Mouse (Mus musculus): ENCODE measurements at regions not wholly inside any gene's neighbourhood (a gene's known extent, or its start where the extent isn't known, plus 50 kb on each side); places are given as distances from the start of the nearest gene placed in this dataset.

DNA sequence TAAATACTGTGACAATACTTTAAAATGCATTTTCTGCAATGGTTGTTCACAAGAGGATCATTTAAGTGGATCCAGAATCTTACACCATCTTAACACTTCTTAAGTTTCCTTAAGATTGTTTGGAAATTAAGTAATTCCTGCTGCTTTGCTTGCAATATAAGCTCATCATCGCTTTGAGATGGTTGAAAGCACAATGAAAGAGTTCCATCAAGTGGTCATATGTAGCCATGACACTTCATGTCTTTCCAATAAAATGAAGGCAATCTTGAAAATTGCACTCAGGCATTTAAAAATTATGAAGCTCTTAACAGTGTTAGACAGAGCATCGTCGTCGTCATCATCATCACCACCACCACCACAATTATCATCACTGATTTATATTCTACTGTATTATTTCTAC lies 223.8 kb downstream of the Lipi start:
- Histone ChIP-seq H3K4me1 (replicated peaks) (peaks cover 7% of the 10 kb centered on the region), H3K4me3 (replicated peaks) (no peak overlapping the region), H3K4me2 (replicated peaks) (no peak overlapping the region), H3K9ac (replicated peaks) (no peak overlapping the region), H3K36me3 (no peaks in the 10 kb centered on the region), H3K27me3 (no peaks in the 10 kb centered on the region), H3K9me3 (no peaks in the 10 kb centered on the region), H3K27ac (no peak overlapping the region)
- ATAC-seq = no peak
- 81% methylated on average over 4 of the region's 4 CpGs for WGBS

DNA sequence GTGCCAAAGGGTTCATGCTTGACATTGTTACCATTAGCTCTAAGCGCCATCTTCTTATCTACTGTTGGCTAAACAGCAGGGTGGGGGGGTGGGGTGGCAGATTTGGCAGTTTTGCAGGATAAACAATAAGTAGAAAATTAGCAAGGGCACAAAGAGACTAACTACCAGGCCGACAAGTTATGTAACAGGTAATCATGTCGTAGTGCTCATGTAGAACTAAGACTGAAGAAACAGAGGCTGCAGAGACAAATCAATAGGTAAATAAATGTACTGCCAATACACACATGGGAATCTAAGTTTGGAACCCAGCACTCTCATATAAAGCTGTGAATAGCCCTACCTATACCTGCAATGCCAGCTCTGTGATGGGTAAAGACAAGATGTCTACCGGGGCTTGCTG lies 225.1 kb downstream of the Lipi start:
- Histone ChIP-seq H3K4me2 (replicated peaks) (no peak overlapping the region), H3K9me3 (no peaks in the 10 kb centered on the region), H3K4me1 (replicated peaks) (peaks cover 7% of the 10 kb centered on the region), H3K27ac (no peak overlapping the region), H3K9ac (replicated peaks) (no peak overlapping the region), H3K27me3 (no peaks in the 10 kb centered on the region), H3K36me3 (no peaks in the 10 kb centered on the region), H3K4me3 (replicated peaks) (no peak overlapping the region)
- 89% methylated on average over 4 of the region's 4 CpGs for WGBS
- no peak for ATAC-seq

DNA sequence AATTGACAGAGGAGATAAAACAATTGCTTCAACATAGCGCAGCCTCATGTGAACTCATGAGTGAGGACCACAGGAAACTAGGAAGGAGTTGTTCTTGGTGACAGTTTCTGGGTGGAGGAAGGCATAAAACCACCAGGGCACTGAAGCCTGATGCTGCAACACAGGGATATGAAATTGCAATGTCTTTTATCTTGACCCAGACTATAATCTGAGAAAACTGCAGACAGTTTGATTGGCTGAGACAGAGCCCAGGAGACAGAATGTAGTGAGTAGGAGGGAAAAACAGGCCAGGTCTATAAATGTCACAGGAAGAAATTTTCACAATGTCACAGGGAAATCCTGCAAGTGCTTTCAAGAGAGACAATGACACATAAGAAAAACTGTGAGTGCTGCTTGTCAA lies 232.5 kb downstream of the Lipi start:
- H3K27me3 ChIP-seq = no peaks in the 10 kb centered on the region
- H3K4me1 ChIP-seq (replicated peaks) = no peaks in the 10 kb centered on the region
- no peak overlapping the region for H3K27ac ChIP-seq
- no peak overlapping the region for H3K4me2 ChIP-seq (replicated peaks)
- H3K4me3 ChIP-seq (replicated peaks) = no peak overlapping the region
- H3K36me3 ChIP-seq = no peaks in the 10 kb centered on the region
- ATAC-seq = no peak
- H3K9me3 ChIP-seq = no peaks in the 10 kb centered on the region
- 94% methylated on average over 1 of the region's 1 CpGs for WGBS
- H3K9ac ChIP-seq (replicated peaks) = no peak overlapping the region

DNA sequence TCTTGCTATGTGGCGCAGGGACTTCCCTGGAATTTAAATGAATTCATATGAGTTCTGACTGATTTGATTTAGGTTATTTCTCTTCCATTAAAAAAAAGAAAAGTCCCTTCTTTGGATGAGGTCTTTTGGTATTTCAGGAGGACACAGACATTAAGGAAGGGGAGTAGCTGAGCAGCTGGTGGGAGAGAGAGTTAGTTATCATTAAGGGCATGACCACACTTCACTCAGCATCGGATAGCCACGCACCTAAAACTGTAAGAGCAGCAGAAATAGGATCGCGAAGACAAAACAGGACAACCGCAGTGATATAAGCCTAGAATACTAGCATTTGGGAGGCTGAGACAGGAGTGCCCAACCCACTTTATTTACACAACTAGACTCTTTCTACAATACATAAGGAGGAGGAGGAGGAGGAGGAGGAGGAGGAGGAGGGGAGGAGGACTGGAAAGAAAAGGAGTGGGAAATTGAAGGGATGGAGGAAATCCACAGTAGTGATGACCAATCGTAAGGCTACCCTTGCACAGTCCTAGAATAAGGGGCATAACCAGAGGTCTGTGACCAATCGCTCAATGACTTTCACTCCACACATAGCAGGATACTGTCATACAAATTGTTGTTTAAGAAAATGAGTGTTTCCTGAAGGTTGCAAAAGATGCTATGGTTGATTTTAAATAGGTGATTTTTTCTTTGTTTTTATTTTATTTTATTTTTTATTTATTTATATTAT lies 241.5 kb downstream of the Lipi start:
- no peaks in the 10 kb centered on the region for H3K4me1 ChIP-seq (replicated peaks)
- no peaks in the 10 kb centered on the region for H3K36me3 ChIP-seq
- H3K4me3 ChIP-seq (replicated peaks) = no peak overlapping the region
- H3K27me3 ChIP-seq = no peaks in the 10 kb centered on the region
- H3K4me2 ChIP-seq (replicated peaks) = no peak overlapping the region
- H3K9me3 ChIP-seq = no peaks in the 10 kb centered on the region
- no peak overlapping the region for H3K9ac ChIP-seq (replicated peaks)
- 0 out of 2 replicates have a peak, but pooled peaks have one; percentile 48 for ATAC-seq
- H3K27ac ChIP-seq = no peak overlapping the region
- 77% methylated on average over 8 of the region's 8 CpGs for WGBS

DNA sequence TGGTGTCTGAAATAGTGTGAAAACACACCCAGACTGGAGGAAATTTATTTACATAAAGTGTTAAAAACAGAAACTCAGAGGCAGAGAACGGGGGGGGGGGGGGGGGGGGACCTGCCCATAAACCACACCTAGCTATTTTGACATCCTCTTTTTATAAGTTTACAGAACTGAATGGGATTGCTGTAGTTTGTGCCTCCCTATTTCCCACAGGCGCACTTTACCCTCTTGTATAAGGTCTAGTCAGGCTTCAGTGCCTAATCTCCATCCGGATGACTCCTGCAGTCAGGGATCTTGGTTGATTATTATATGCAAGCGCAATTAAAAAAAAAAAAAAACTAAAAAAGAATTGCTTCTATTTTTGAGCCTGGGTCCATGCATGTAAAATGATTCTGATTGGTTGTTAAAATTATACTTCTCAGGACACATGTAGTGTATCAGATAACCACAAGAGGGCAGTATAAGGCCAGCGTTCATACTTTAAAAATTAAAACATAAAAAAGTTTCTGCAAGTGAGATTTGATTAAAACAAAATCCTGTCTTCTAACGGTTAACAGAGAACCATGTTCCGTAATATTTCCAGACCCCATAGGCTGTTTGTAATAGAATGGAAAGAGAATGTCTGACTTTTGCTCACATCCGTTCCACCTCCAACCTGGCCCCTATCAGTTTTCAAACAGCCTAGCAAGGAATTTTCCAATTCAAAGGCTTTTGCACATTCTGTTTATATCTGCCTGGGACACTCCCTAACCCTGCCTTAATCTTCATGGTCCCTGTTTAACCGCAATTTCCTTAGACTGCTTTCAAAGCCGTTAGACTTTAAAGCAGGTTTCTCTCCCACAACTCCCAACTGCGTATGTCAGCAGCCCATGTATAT lies 242.6 kb downstream of the Lipi start:
- Histone ChIP-seq H3K9me3 (no peaks in the 10 kb centered on the region), H3K36me3 (no peaks in the 10 kb centered on the region), H3K9ac (replicated peaks) (no peak overlapping the region), H3K27ac (no peak overlapping the region), H3K4me3 (replicated peaks) (no peak overlapping the region), H3K4me1 (replicated peaks) (no peaks in the 10 kb centered on the region), H3K27me3 (no peaks in the 10 kb centered on the region), H3K4me2 (replicated peaks) (no peak overlapping the region)
- no peak for ATAC-seq
- 49% methylated on average over 11 of the region's 11 CpGs for WGBS

DNA sequence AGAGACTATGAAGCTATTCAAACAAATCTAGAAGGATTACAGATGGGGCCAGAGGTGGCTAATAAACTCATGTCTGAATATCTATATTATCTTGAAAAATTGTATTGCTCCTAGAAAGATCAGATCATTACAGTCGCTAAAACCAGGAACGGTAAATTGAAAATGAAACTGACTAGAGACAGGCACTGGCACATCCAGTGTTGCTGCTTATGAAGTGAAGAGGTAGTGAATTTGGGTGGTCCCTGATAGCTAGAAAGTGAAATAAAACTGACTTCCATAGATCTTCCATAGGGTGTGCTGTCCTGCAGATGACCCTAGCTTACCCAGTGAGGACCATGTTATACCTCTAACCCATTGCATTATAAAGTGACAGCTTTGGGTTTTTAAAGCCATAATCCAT lies 251.6 kb downstream of the Lipi start:
- Histone ChIP-seq H3K27me3 (no peaks in the 10 kb centered on the region), H3K9ac (replicated peaks) (no peak overlapping the region), H3K27ac (no peak overlapping the region), H3K9me3 (no peaks in the 10 kb centered on the region), H3K4me2 (replicated peaks) (no peak overlapping the region), H3K4me3 (replicated peaks) (no peak overlapping the region), H3K36me3 (no peaks in the 10 kb centered on the region), H3K4me1 (replicated peaks) (no peaks in the 10 kb centered on the region)
- ATAC-seq = no peak
- 91% methylated on average over 2 of the region's 2 CpGs for WGBS

DNA sequence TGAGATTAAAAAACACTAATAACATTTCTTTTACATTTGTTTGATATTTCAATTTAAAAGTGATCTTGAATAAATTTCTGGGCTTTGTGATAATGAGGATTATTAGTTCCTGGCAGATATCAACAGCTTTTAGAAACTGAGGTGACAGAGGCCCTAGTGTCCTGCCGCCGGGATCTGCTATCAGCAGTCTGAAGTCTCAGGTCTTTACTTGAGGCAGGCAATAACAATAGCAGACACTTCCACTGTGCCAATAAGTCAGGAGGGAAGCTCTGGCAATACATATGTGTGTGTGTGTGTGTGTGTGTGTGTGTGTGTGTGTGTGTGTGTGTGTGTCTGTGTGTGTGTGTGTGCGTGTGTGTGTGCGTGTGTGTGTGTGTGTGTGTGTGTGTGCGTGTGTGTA lies 252.1 kb downstream of the Lipi start:
- Histone ChIP-seq H3K27ac (no peak overlapping the region), H3K4me3 (replicated peaks) (no peak overlapping the region), H3K27me3 (no peaks in the 10 kb centered on the region), H3K9me3 (no peaks in the 10 kb centered on the region), H3K9ac (replicated peaks) (no peak overlapping the region), H3K36me3 (no peaks in the 10 kb centered on the region), H3K4me2 (replicated peaks) (no peak overlapping the region), H3K4me1 (replicated peaks) (no peaks in the 10 kb centered on the region)
- WGBS = 79% methylated on average over 5 of the region's 5 CpGs
- no peak for ATAC-seq

DNA sequence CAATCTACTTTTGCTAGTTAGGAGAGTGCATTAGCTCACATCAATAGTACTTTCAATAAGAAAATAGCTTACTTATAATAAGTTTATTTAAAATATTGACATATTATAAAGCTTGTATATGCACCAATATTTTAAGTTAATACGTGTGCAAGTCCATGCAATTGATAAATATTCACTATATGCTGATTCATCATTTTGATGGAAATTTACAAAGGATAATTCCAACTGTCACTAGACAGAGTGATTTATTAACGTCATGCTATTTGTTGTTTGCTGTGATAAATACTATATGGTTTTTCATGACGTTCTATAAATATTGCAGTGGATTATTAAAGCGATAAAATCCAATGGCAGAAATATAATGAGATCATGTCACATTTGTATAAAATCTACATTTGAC lies 253.0 kb downstream of the Lipi start:
- Histone ChIP-seq H3K4me3 (replicated peaks) (no peak overlapping the region), H3K27me3 (no peaks in the 10 kb centered on the region), H3K9ac (replicated peaks) (no peak overlapping the region), H3K27ac (no peak overlapping the region), H3K36me3 (no peaks in the 10 kb centered on the region), H3K4me1 (replicated peaks) (no peaks in the 10 kb centered on the region), H3K9me3 (no peaks in the 10 kb centered on the region), H3K4me2 (replicated peaks) (no peak overlapping the region)
- WGBS = 92% methylated on average over 4 of the region's 4 CpGs
- ATAC-seq = no peak

DNA sequence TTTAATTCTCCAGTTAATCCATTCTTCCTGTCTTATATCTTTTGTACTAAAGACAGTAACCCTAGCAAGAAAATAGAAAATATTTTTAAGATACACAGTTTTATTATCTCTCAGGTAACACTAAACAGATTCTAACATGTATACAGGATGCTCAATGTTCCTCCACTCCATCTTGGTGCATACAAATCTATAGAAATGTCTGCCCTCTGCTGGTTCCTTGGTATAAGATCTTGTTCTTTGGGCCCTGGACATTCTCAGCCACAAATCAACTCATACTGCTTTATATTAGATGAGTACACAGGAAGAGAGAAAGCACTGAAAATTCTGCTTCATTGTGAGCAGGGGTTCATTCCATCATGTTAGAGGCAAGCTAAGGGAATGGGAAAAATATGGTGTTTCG lies 260.6 kb downstream of the Lipi start:
- Histone ChIP-seq H3K4me3 (replicated peaks) (no peak overlapping the region), H3K9me3 (no peaks in the 10 kb centered on the region), H3K4me2 (replicated peaks) (no peak overlapping the region), H3K27ac (no peak overlapping the region), H3K9ac (replicated peaks) (no peak overlapping the region), H3K36me3 (no peaks in the 10 kb centered on the region), H3K4me1 (replicated peaks) (no peaks in the 10 kb centered on the region), H3K27me3 (no peaks in the 10 kb centered on the region)
- WGBS = 86% methylated on average over 1 of the region's 1 CpGs
- ATAC-seq = no peak

DNA sequence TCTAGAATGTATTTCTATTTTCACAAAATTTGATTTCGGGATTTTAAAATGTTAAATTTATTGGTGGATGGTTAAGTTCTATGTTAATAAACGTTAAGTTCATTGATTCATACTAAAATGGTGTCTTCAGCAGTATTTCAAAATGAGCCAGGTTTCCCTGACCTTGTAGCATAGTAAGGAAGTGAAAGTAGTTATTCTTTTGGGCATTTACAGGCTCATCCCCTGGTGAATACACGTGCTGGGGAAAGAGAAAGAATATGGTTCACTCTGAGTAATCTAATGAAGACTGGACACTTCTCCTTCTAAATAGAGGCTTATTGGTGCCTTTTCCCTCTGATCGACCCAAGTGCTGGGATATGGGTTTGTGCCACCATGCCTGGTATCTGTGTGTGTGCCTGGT lies 281.1 kb downstream of the Lipi start:
- Histone ChIP-seq H3K36me3 (no peaks in the 10 kb centered on the region), H3K4me3 (replicated peaks) (no peak overlapping the region), H3K27me3 (no peaks in the 10 kb centered on the region), H3K9ac (replicated peaks) (no peak overlapping the region), H3K9me3 (no peaks in the 10 kb centered on the region), H3K4me1 (replicated peaks) (no peaks in the 10 kb centered on the region), H3K4me2 (replicated peaks) (no peak overlapping the region), H3K27ac (no peak overlapping the region)
- 80% methylated on average over 4 of the region's 4 CpGs for WGBS
- ATAC-seq = no peak

DNA sequence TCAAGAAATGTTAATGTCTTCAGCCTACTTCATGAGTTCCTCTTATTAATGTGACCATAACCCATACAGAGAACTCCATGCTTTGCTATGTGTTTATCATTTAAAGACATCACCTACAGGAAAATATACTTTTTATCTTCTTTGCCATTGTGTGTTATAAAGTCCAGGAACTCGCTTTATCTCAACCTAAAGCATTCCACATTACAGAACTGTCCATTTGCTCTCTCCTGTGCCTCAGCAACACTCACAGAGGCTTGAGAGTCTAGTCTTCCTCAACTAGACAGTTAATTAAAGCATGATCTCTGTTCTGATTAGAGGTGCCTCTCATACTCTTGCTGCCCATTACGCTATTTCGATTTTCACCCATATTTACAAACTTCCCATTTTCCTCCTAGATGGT lies 288.4 kb downstream of the Lipi start:
- H3K4me3 ChIP-seq (replicated peaks) = no peak overlapping the region
- H3K27ac ChIP-seq = no peak overlapping the region
- no peaks in the 10 kb centered on the region for H3K27me3 ChIP-seq
- WGBS = 93% methylated on average over 3 of the region's 3 CpGs
- no peak for ATAC-seq
- H3K9me3 ChIP-seq = no peaks in the 10 kb centered on the region
- no peak overlapping the region for H3K4me2 ChIP-seq (replicated peaks)
- H3K9ac ChIP-seq (replicated peaks) = no peak overlapping the region
- H3K4me1 ChIP-seq (replicated peaks) = no peaks in the 10 kb centered on the region
- H3K36me3 ChIP-seq = no peaks in the 10 kb centered on the region

DNA sequence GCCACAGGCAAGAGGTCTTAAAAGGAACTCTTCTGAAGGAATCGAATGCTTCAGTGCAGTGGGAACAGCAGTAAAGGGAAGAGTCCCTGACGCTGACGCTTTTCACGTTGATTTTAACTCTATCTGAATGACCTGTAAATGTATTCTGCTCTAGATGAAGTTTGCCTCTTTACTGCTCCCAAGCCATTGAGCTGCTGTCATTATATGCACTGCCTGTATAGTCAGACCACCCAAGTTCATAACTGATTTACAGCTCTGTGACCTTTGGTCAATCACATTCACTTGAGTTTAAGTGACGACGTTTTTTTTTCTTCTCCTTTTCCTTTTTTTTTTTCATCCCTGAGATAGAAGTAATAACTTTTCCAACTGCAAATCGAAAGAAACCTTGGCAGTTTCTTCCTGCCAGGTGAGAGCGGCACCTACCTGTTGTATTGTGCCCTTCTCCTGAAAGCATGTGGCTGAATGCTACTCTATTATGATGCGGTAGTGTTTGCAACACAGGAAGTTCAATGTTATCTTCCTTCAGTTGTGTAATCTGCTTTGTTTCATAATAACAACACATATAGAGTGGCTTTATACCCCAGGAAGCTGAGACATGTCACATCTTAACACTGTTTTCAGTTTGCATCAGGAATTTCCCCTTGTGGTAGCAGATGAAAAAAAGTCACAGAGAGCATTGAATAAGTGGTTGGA lies 293.0 kb downstream of the Lipi start:
- Histone ChIP-seq H3K4me2 (replicated peaks) (no peak overlapping the region), H3K27me3 (no peaks in the 10 kb centered on the region), H3K27ac (no peak overlapping the region), H3K4me3 (replicated peaks) (no peak overlapping the region), H3K9ac (replicated peaks) (no peak overlapping the region), H3K4me1 (replicated peaks) (no peaks in the 10 kb centered on the region), H3K36me3 (no peaks in the 10 kb centered on the region), H3K9me3 (no peaks in the 10 kb centered on the region)
- no peak for ATAC-seq
- 91% methylated on average over 9 of the region's 9 CpGs for WGBS

Measured in midbrain, embryonic 13.5 days (tissue).